Mouse (Mus musculus) brain, embryonic 14.5 days (tissue): ENCODE measurements around the gene Gulp1.

Experiments
- CTCF ChIP-seq: fragments of 200-500 bp; IDR thresholded peaks from 2 replicates; pipeline ENCODE4 v1.5.1; 2012; ENCODE audit warnings: inconsistent platforms, mild to moderate bottlenecking, moderate library complexity, borderline replicate concordance; ENCODE audit not compliant: insufficient read depth, insufficient read length; ENCODE audit errors: extremely low read depth
- POLR2A ChIP-seq: fragments of 200-500 bp; IDR thresholded peaks from 2 replicates; pipeline ENCODE4 v1.6.1; 2012; ENCODE audit warnings: mild to moderate bottlenecking, inconsistent platforms, borderline replicate concordance; ENCODE audit not compliant: poor library complexity, insufficient read depth, insufficient read length, severe bottlenecking; ENCODE audit errors: extremely low read depth

GRCm38 (mm10) chr1:44750731-44751730, 199.7 kb downstream of the Gulp1 start:
- TF ChIP-seq POLR2A (no peak), CTCF (no peak)
